Mouse (Mus musculus): ENCODE results near the gene Rictor. TPM values are rescaled to one million over a fixed set of nuclear protein-coding genes. Genes with fewer than 3 reads are reported as not detected.

Rictor gene
- 13.5 and 15.7 TPM in 2 replicates for polyA plus RNA-seq (2015; fragmentation: Nextera tagmentation; extraction: Ambion mirVana)

DNA sequence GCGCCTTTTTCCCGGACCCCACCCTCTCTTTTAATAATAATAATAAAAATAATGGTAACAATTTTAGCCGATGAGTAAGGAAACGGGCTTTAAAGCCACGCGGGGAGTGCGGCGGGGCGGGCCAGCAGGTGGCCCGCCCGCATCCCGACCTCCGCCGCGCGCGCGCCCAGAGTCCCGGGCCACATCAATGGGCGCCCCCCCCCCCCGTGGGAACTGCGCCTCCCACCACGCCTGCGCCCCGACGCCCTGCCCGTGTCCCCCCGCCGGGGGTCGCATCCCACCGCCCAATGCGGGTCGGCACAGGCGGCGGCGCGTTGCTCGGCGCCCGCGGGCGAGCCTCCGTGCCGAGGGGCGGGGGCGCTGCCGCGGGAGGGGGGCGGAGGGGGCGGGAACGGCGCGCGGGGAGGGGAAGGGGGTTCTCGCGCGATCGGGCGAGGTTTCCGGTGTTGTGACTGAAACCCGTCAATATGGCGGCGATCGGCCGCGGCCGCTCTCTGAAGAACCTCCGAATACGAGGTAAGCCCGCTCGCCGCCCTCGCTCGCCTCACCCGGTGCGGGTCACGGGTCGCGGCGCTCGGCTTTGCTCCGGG, at the start of gene Rictor:
Gene Rictor (plus strand): TSS at position 444 of the 590 bp plus-strand sequence.
- Histone ChIP-seq H3K4me3 (ENCODE audit: low read depth, low read length) (peak within 1 kb of the TSS; percentile 95), H3K9ac (ENCODE audit: low read depth, low read length) (peak within 1 kb of the TSS; percentile 99), H3K4me1 (replicated peaks; ENCODE audit: control insufficient read depth, insufficient read depth, low read length) (no peaks in the 10 kb centered on the region), H3K27me3 (replicated peaks; ENCODE audit: control insufficient read depth, insufficient read depth, low read length) (no peaks in the 10 kb centered on the region; the same call in 1 of the 2 replicates), H3K4me2 (replicated peaks; ENCODE audit: low read depth) (peak within 1 kb of the TSS; percentile 91), H3K27ac (ENCODE audit: low read depth, low read length) (peak within 1 kb of the TSS; percentile 93), H3K36me3 (ENCODE audit: control insufficient read depth, insufficient read depth) (no peaks in the 10 kb centered on the region), H3K9me3 (ENCODE audit: control insufficient read depth) (no peaks in the 10 kb centered on the region)
- TF ChIP-seq CTCF (IDR thresholded peaks at IDR 0.05; ENCODE audit: low read depth) = no peak
- ATAC-seq = peak; percentile 87
- WGBS = 1% methylated on average over 61 of the region's 82 CpGs

DNA sequence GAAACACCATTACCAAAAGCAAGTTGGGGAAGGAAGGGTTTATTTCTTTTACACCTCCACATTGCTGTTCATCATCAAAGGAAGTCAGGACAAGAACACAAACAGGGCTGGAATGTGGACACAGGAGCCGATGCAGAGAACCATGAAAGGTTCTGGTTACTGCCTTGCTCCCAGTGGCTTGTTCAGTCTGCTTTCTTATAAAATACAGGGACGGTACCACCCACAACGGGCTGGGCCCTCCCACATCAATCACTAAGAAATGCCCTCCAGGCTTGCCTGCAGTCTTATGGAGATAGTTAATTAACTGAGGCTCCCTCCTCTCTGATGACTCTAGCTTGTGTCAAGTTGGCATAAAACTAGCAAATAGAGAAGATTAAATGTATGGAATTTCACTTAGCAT, 46.2 kb upstream of the Rictor start:
- Histone ChIP-seq H3K4me3 (ENCODE audit: low read depth, low read length) (no peak overlapping the region), H3K9ac (ENCODE audit: low read depth, low read length) (no peak overlapping the region), H3K4me2 (replicated peaks; ENCODE audit: low read depth) (no peak overlapping the region), H3K9me3 (ENCODE audit: control insufficient read depth) (no peaks in the 10 kb centered on the region), H3K36me3 (ENCODE audit: control insufficient read depth, insufficient read depth) (no peaks in the 10 kb centered on the region), H3K4me1 (replicated peaks; ENCODE audit: control insufficient read depth, insufficient read depth, low read length) (no peaks in the 10 kb centered on the region), H3K27ac (ENCODE audit: low read depth, low read length) (no peak overlapping the region), H3K27me3 (replicated peaks; ENCODE audit: control insufficient read depth, insufficient read depth, low read length) (no peaks in the 10 kb centered on the region)
- no peak for ATAC-seq
- no peak for TF ChIP-seq CTCF (IDR thresholded peaks at IDR 0.05; ENCODE audit: low read depth)
- 46% methylated on average over 3 of the region's 3 CpGs for WGBS

DNA sequence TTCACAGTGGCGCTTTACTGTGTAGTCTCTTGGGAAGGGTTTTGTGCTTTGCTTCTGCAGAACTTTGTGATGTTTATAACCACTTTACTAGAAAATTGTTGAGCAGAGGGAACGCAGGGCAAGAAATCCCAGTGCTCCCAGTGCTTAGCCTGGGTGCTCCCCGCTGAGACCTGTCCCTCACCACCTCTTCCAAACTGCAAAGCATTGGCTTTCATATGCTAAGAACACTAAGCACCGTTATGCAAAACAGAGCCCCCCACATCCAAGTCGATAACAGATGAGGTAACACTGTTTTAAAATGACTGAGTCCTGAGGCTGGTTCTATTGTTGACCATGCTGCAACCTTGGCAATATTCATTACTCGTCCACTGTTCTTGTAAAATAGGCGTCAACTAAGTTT, 44.2 kb upstream of the Rictor start:
- TF ChIP-seq CTCF (IDR thresholded peaks at IDR 0.05; ENCODE audit: low read depth) = no peak
- no peaks in the 10 kb centered on the region for H3K4me1 ChIP-seq (replicated peaks; ENCODE audit: control insufficient read depth, insufficient read depth, low read length)
- no peaks in the 10 kb centered on the region for H3K27me3 ChIP-seq (replicated peaks; ENCODE audit: control insufficient read depth, insufficient read depth, low read length)
- no peak overlapping the region for H3K27ac ChIP-seq (ENCODE audit: low read depth, low read length)
- H3K36me3 ChIP-seq (ENCODE audit: control insufficient read depth, insufficient read depth) = no peaks in the 10 kb centered on the region
- WGBS = 67% methylated on average over 7 of the region's 7 CpGs
- no peak overlapping the region for H3K4me2 ChIP-seq (replicated peaks; ENCODE audit: low read depth)
- no peak overlapping the region for H3K4me3 ChIP-seq (ENCODE audit: low read depth, low read length)
- no peak for ATAC-seq
- H3K9ac ChIP-seq (ENCODE audit: low read depth, low read length) = no peak overlapping the region
- no peaks in the 10 kb centered on the region for H3K9me3 ChIP-seq (ENCODE audit: control insufficient read depth)

DNA sequence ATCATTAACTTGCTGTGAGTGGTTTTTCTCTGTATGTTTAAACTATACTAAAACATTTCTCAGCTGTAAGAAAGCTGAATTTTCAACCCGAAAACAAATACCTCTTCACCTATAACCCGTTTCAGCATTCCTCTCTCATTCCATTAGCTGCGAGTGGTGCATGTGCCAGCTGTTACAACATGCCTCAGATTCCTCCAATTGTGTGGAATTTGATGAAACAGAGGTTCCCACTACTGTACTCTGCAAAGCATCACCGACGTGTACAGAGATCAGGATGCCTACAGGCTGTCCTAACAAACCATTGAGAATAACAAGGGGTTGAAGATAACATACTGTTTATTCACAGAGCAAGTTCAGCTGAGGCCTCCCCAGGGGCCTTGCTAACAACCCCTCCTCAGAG, 42.1 kb upstream of the Rictor start:
- H3K4me3 ChIP-seq (ENCODE audit: low read depth, low read length) = no peak overlapping the region
- H3K27ac ChIP-seq (ENCODE audit: low read depth, low read length) = no peak overlapping the region
- H3K4me1 ChIP-seq (replicated peaks; ENCODE audit: control insufficient read depth, insufficient read depth, low read length) = no peaks in the 10 kb centered on the region
- no peak for TF ChIP-seq CTCF (IDR thresholded peaks at IDR 0.05; ENCODE audit: low read depth)
- no peaks in the 10 kb centered on the region for H3K36me3 ChIP-seq (ENCODE audit: control insufficient read depth, insufficient read depth)
- H3K4me2 ChIP-seq (replicated peaks; ENCODE audit: low read depth) = no peak overlapping the region
- no peaks in the 10 kb centered on the region for H3K27me3 ChIP-seq (replicated peaks; ENCODE audit: control insufficient read depth, insufficient read depth, low read length)
- 23% methylated on average over 5 of the region's 5 CpGs for WGBS
- no peak for ATAC-seq
- H3K9me3 ChIP-seq (ENCODE audit: control insufficient read depth) = no peaks in the 10 kb centered on the region
- H3K9ac ChIP-seq (ENCODE audit: low read depth, low read length) = no peak overlapping the region

DNA sequence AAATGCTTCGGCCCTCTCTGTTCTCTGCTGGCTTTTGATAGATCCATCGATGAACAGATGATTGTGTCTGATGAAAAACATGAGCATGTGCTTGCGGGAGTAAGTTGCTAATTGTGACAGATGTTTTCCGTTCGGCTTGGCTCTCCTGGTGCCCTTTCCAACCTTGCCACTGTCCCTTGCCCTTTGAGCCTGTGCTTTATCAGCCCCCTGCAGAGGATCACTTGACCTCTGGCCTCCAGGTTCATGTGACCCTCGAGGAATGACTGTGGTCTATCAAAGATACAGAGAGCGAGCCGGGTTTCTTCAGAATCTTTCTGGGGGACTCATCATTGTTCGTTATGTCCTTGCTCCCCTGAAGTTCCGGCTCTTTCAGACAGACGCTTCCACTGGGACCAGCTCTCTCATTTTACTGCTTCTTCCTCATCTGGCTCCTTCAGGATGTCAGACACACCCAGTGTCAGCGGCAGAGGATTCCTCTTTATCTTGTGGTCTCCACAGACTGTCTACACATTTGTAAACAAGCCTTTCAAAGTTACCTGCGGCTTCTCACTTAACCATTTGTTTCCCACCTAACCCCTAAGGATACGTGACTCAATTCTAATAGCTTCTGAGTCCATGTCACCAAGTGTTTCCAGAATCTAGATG, 39.3 kb upstream of the Rictor start:
- H3K36me3 ChIP-seq (ENCODE audit: control insufficient read depth, insufficient read depth) = no peaks in the 10 kb centered on the region
- H3K27me3 ChIP-seq (replicated peaks; ENCODE audit: control insufficient read depth, insufficient read depth, low read length) = no peaks in the 10 kb centered on the region
- no peak overlapping the region for H3K4me3 ChIP-seq (ENCODE audit: low read depth, low read length)
- ATAC-seq = no peak
- H3K27ac ChIP-seq (ENCODE audit: low read depth, low read length) = no peak overlapping the region
- H3K4me1 ChIP-seq (replicated peaks; ENCODE audit: control insufficient read depth, insufficient read depth, low read length) = no peaks in the 10 kb centered on the region
- H3K9ac ChIP-seq (ENCODE audit: low read depth, low read length) = no peak overlapping the region
- H3K9me3 ChIP-seq (ENCODE audit: control insufficient read depth) = no peaks in the 10 kb centered on the region
- H3K4me2 ChIP-seq (replicated peaks; ENCODE audit: low read depth) = no peak overlapping the region
- TF ChIP-seq CTCF (IDR thresholded peaks at IDR 0.05; ENCODE audit: low read depth) = no peak
- WGBS = 28% methylated on average over 14 of the region's 14 CpGs

DNA sequence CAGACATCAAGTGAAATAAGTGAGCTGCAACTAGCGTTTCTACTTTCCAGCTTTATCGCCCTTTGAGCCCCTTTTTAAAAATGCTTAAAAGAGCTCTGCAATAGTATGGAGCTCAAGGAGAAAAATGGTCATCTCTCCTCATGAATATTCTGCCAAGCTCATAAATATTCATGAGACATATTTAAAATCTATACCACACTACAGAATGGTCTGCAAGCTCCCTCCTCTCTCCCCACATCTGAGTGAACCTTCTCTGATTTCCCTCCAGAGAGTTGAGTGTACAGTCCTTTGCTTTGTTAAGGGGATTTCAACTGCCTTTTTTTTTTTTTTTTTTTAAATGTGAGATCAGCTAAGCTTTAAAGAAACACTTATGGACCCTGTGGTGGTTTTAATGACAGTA, 29.7 kb upstream of the Rictor start:
- WGBS = 83% methylated on average over 2 of the region's 2 CpGs
- H3K27ac ChIP-seq (ENCODE audit: low read depth, low read length) = no peak overlapping the region
- ATAC-seq = no peak
- no peaks in the 10 kb centered on the region for H3K9me3 ChIP-seq (ENCODE audit: control insufficient read depth)
- H3K4me2 ChIP-seq (replicated peaks; ENCODE audit: low read depth) = no peak overlapping the region
- no peaks in the 10 kb centered on the region for H3K36me3 ChIP-seq (ENCODE audit: control insufficient read depth, insufficient read depth)
- no peaks in the 10 kb centered on the region for H3K27me3 ChIP-seq (replicated peaks; ENCODE audit: control insufficient read depth, insufficient read depth, low read length)
- no peaks in the 10 kb centered on the region for H3K4me1 ChIP-seq (replicated peaks; ENCODE audit: control insufficient read depth, insufficient read depth, low read length)
- no peak overlapping the region for H3K4me3 ChIP-seq (ENCODE audit: low read depth, low read length)
- no peak overlapping the region for H3K9ac ChIP-seq (ENCODE audit: low read depth, low read length)
- TF ChIP-seq CTCF (IDR thresholded peaks at IDR 0.05; ENCODE audit: low read depth) = no peak

Data from intestine, postnatal 0 days (tissue).